Mouse (Mus musculus) granulocyte monocyte progenitor cell, adult 5-6 weeks (primary cell): ENCODE data around the gene Olfr221. TPM values are rescaled to one million over a fixed set of nuclear protein-coding genes. Genes with fewer than 3 reads are reported as not detected.

ENCODE experiments used
- total RNA-seq, 2 experiments: library from RNA; stranded (forward) in 1 of 2; stranded (reverse) in 1 of 2; fragments of 200-712, 200-1000 nt in 1 of 2; fragments of >200 nt in 1 of 2; fragmentation: Nextera tagmentation in 1 of 2; gene quantifications; 2 replicates each; pipeline ENCODE4 v1.2.3; 2014 to 2017

The Olfr221 gene
- total RNA-seq, 2 experiments from 2014 or later = not detected

Other genes with a start within 250 kb of the Olfr221 start
- gene AY358078, start 242.4 kb downstream of the Olfr221 start, total RNA-seq (2014; fragmentation: Nextera tagmentation) = not detected in 2 replicates
- not detected in 2 replicates for gene AY358078, start 242.4 kb downstream of the Olfr221 start, total RNA-seq (2017)
- not detected in 2 replicates for gene Ear6, start 188.8 kb downstream of the Olfr221 start, total RNA-seq (2014; fragmentation: Nextera tagmentation)
- 2.1 and 2.7 TPM in 2 replicates for gene Ear6, start 188.8 kb downstream of the Olfr221 start, total RNA-seq (2017)
- 15.4 and 22.2 TPM in 2 replicates for gene Mettl17, start 157.6 kb downstream of the Olfr221 start, total RNA-seq (2014; fragmentation: Nextera tagmentation)
- 13.1 and 34.7 TPM in 2 replicates for gene Mettl17, start 157.6 kb downstream of the Olfr221 start, total RNA-seq (2017)
- gene Slc39a2, start 149.6 kb downstream of the Olfr221 start, total RNA-seq (2014; fragmentation: Nextera tagmentation) = 0.49 and 1.4 TPM in 2 replicates
- 0.09 and 0.21 TPM in 2 replicates for gene Slc39a2, start 149.6 kb downstream of the Olfr221 start, total RNA-seq (2017)
- gene Ndrg2, start 128.3 kb downstream of the Olfr221 start, total RNA-seq (2014; fragmentation: Nextera tagmentation) = 5.4 and 6.2 TPM in 2 replicates
- gene Ndrg2, start 128.3 kb downstream of the Olfr221 start, total RNA-seq (2017) = 8.7 and 11.4 TPM in 2 replicates
- gene Tppp2, start 124.0 kb downstream of the Olfr221 start, total RNA-seq (2014; fragmentation: Nextera tagmentation) = not detected in 2 replicates
- not detected in 2 replicates for gene Tppp2, start 124.0 kb downstream of the Olfr221 start, total RNA-seq (2017)
- gene Rnase13, start 119.7 kb downstream of the Olfr221 start, total RNA-seq (2014; fragmentation: Nextera tagmentation) = not detected in 2 replicates
- gene Rnase13, start 119.7 kb downstream of the Olfr221 start, total RNA-seq (2017) = not detected in 2 replicates
- 8.6 and 14.9 TPM in 2 replicates for gene Arhgef40, start 57.7 kb downstream of the Olfr221 start, total RNA-seq (2014; fragmentation: Nextera tagmentation)
- gene Arhgef40, start 57.7 kb downstream of the Olfr221 start, total RNA-seq (2017) = 10.8 and 11.4 TPM in 2 replicates
- not detected in 2 replicates for gene Tmem253, start 26.8 kb downstream of the Olfr221 start, total RNA-seq (2014; fragmentation: Nextera tagmentation)
- gene Tmem253, start 26.8 kb downstream of the Olfr221 start, total RNA-seq (2017) = not detected in 2 replicates
- gene Zfp219, start 21.7 kb downstream of the Olfr221 start, total RNA-seq (2014; fragmentation: Nextera tagmentation) = 11.3 and 20.1 TPM in 2 replicates
- 13.6 and 17.0 TPM in 2 replicates for gene Zfp219, start 21.7 kb downstream of the Olfr221 start, total RNA-seq (2017)
- gene Hnrnpc, start 61.6 kb upstream of the Olfr221 start, total RNA-seq (2014; fragmentation: Nextera tagmentation) = 362 and 404 TPM in 2 replicates
- 637 and 667 TPM in 2 replicates for gene Hnrnpc, start 61.6 kb upstream of the Olfr221 start, total RNA-seq (2017)
- gene Rpgrip1, start 68.2 kb upstream of the Olfr221 start, total RNA-seq (2014; fragmentation: Nextera tagmentation) = 7.4 and 10.8 TPM in 2 replicates
- 4.5 and 4.8 TPM in 2 replicates for gene Rpgrip1, start 68.2 kb upstream of the Olfr221 start, total RNA-seq (2017)
- gene Supt16, start 155.0 kb upstream of the Olfr221 start, total RNA-seq (2014; fragmentation: Nextera tagmentation) = 91.5 and 98.8 TPM in 2 replicates
- gene Supt16, start 155.0 kb upstream of the Olfr221 start, total RNA-seq (2017) = 229 and 242 TPM in 2 replicates
- 71.1 and 96.4 TPM in 2 replicates for gene Chd8, start 215.3 kb upstream of the Olfr221 start, total RNA-seq (2014; fragmentation: Nextera tagmentation)
- gene Chd8, start 215.3 kb upstream of the Olfr221 start, total RNA-seq (2017) = 60.1 and 63.5 TPM in 2 replicates
- gene Tox4, start 236.7 kb upstream of the Olfr221 start, total RNA-seq (2014; fragmentation: Nextera tagmentation) = 44.1 and 47.1 TPM in 2 replicates
- 43.1 and 45.9 TPM in 2 replicates for gene Tox4, start 236.7 kb upstream of the Olfr221 start, total RNA-seq (2017)
- gene Rab2b, start 237.1 kb upstream of the Olfr221 start, total RNA-seq (2014; fragmentation: Nextera tagmentation) = 10.5 and 21.9 TPM in 2 replicates
- gene Rab2b, start 237.1 kb upstream of the Olfr221 start, total RNA-seq (2017) = 4.1 and 8.7 TPM in 2 replicates